Mouse (Mus musculus) B cell, adult 2 months (primary cell): ENCODE data around the gene Asb12.
"Not testable (repeated sequence)": the region's sequence is repeated elsewhere in the genome, so short reads cannot be mapped to it uniquely, and the experiment has no call there.

Experiments
- DNase-seq, 2 experiments: peaks; one replicate each; pipeline ENCODE4 v3.0.0; 2022

Asb12 gene

GRCm38 (mm10) chrX:95557887-95558286 lies at the start of gene Asb12, which contains the start of gene Pfn5:
Gene Asb12, minus strand, starts transcription at chrX:95557987.
Gene Pfn5, plus strand, starts transcription at chrX:95558104.
- no peak for DNase-seq

GRCm38 (mm10) chrX:95600609-95601008 lies 42.8 kb upstream of the Asb12 start:
- no peak for DNase-seq

GRCm38 (mm10) chrX:95554321-95554720 lies 3.5 kb downstream of the Asb12 start:
- DNase-seq, result no peak

GRCm38 (mm10) chrX:95535493-95535892 lies 22.3 kb downstream of the Asb12 start:
- not testable (repeated sequence) for DNase-seq

GRCm38 (mm10) chrX:95525166-95525565 lies 32.6 kb downstream of the Asb12 start:
- no peak for DNase-seq

GRCm38 (mm10) chrX:95523883-95524282 lies 33.9 kb downstream of the Asb12 start:
- DNase-seq, result no peak

GRCm38 (mm10) chrX:95457166-95457565 lies 100.6 kb downstream of the Asb12 start:
- DNase-seq, result no peak

- DNase-seq, result no peak
Observed at GRCm38 (mm10) chrX:95445866-95446265, 111.9 kb downstream of the Asb12 start.

- no peak for DNase-seq
Observed at GRCm38 (mm10) chrX:95445141-95445540, 112.6 kb downstream of the Asb12 start.

GRCm38 (mm10) chrX:95444776-95445111 lies 113.0 kb downstream of the Asb12 start, which contains the start of gene Amer1:
Gene Amer1, minus strand, starts transcription at chrX:95444872.
- DNase-seq, result peak; percentile 80 to 83

- DNase-seq, result peak; percentile 40 to 43
Observed at GRCm38 (mm10) chrX:95443898-95444775, 113.7 kb downstream of the Asb12 start.

- DNase-seq, result no peak
Observed at GRCm38 (mm10) chrX:95443390-95443789, 114.4 kb downstream of the Asb12 start.

GRCm38 (mm10) chrX:95442261-95442660 lies 115.5 kb downstream of the Asb12 start:
- no peak for DNase-seq

- no peak for DNase-seq
Observed at GRCm38 (mm10) chrX:95441290-95441689, 116.5 kb downstream of the Asb12 start.

- DNase-seq, result no peak
Observed at GRCm38 (mm10) chrX:95438491-95438890, 119.3 kb downstream of the Asb12 start.

GRCm38 (mm10) chrX:95437236-95437635 lies 120.6 kb downstream of the Asb12 start:
- no peak for DNase-seq
